Mouse (Mus musculus) layer of hippocampus, postnatal 36 days (tissue): Measurements from ENCODE around the gene Ager. TPM values are rescaled to one million over a fixed set of nuclear protein-coding genes. Genes with fewer than 3 reads are reported as not detected.

Experiments used
- DNase-seq, 2 experiments: peaks; one replicate each; pipeline ENCODE4 v3.0.0; 2022
- total RNA-seq, 2 experiments: library from RNA; stranded (reverse); gene quantifications; 2 replicates each; pipeline ENCODE4 v1.2.3; 2021

The Ager gene
- total RNA-seq, 2 experiments from 2014 or later, result 0.60 to 0.94 TPM

GRCm38 (mm10) chr17:34605609-34606008 lies 7.9 kb downstream of the Ager start:
- DNase-seq, result peak; percentile 98

GRCm38 (mm10) chr17:34606186-34607039 lies 8.8 kb downstream of the Ager start:
- no peak for DNase-seq

GRCm38 (mm10) chr17:34607997-34608396 lies 10.3 kb downstream of the Ager start:
- DNase-seq, result no peak

- no peak for DNase-seq
Observed at GRCm38 (mm10) chr17:34611050-34611449, 13.4 kb downstream of the Ager start.

- no peak for DNase-seq
Observed at GRCm38 (mm10) chr17:34613054-34613645, 15.5 kb downstream of the Ager start.

- DNase-seq, result no peak
Observed at GRCm38 (mm10) chr17:34613830-34614229, 16.2 kb downstream of the Ager start.

- no peak for DNase-seq
Observed at GRCm38 (mm10) chr17:34615871-34616270, 18.2 kb downstream of the Ager start, which contains the start of gene Egfl8. Egfl8 (minus strand) TSS chr17:34615971.

- peak in 1 of 2 experiments; percentile 72 for DNase-seq
Observed at GRCm38 (mm10) chr17:34618999-34619398, 21.3 kb downstream of the Ager start.

GRCm38 (mm10) chr17:34621006-34621405 lies 23.3 kb downstream of the Ager start:
- no peak for DNase-seq

GRCm38 (mm10) chr17:34623161-34623560 lies 25.5 kb downstream of the Ager start:
- no peak for DNase-seq

GRCm38 (mm10) chr17:34624981-34625380 lies 27.3 kb downstream of the Ager start:
- no peak for DNase-seq

- no peak for DNase-seq
Observed at GRCm38 (mm10) chr17:34626062-34626772, 28.6 kb downstream of the Ager start.

GRCm38 (mm10) chr17:34626773-34627092 lies 29.1 kb downstream of the Ager start:
- DNase-seq, result peak in 1 of 2 experiments; percentile 58

GRCm38 (mm10) chr17:34627093-34627942 lies 29.7 kb downstream of the Ager start:
- peak; percentile 81 to 87 for DNase-seq

GRCm38 (mm10) chr17:34627943-34628643 lies 30.4 kb downstream of the Ager start, which contains the start of gene Ppt2:
Ppt2 (minus strand) TSS chr17:34628510.
- no peak for DNase-seq

- DNase-seq, result no peak
Observed at GRCm38 (mm10) chr17:34628644-34628967, 30.9 kb downstream of the Ager start.

- DNase-seq, result peak in 1 of 2 experiments; percentile 68
Observed at GRCm38 (mm10) chr17:34629221-34629751, 31.6 kb downstream of the Ager start, which contains the start of gene Prrt1. Prrt1 (plus strand) TSS chr17:34629533.

- no peak for DNase-seq
Observed at GRCm38 (mm10) chr17:34629796-34630603, 32.3 kb downstream of the Ager start.

GRCm38 (mm10) chr17:34630761-34631301 lies 33.2 kb downstream of the Ager start:
- no peak for DNase-seq

GRCm38 (mm10) chr17:34631647-34632046 lies 34.0 kb downstream of the Ager start:
- DNase-seq, result no peak
